Mouse (Mus musculus): ENCODE measurements around the gene Upk1a. TPM values are rescaled to one million over a fixed set of nuclear protein-coding genes. Genes with fewer than 3 reads are reported as not detected.

Upk1a gene
- total and polyA plus RNA-seq, 3 experiments, result 0.47 to 10.9 (median 1.8) TPM

DNA sequence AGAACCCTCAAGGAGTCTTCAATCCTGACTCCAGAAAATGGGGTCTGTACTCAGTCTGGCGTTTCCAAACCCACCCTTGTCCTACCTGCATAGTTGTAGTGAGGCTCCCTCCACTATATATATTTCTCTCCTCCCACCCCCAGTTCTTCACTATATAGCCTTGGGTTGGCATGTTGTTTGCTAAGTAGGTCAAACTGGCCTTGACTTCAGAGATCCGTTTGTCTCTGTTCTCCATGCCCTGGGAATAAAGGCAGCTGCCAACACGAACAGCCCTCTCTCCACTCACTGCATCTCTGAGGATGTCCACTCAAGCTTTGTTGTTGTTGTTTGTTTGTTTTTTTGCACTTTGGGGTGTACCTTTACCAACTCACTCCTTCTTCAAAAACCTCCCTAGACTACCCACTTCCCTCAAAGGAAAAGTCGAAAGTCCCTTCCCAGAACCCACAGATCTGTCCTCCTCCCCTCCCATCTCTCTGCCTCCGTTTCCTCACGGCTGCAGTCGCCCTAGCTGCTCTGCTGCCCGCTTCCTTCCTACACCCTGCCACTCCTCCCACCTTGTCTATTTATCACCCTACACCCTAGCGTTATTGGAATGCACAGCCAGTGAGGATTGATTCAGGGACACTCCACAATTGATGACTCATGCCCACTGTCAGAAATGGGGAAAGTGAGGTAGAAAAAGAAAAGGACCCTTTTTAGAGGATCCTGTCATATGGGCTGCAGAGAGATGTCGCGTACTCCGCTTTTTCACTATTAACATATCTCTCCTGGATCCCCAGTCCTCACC lies 53.8 kb downstream of the Upk1a start:
- H3K4me2 ChIP-seq (ENCODE audit: insufficient read depth, low read depth, poor library complexity, severe bottlenecking), result peak overlapping the region; percentile 85
- H3K9me3 ChIP-seq (replicated peaks; ENCODE audit: low read length), result no peaks in the 10 kb centered on the region
- H3K4me3 ChIP-seq (replicated peaks in 1 of 3; ENCODE audit: low read depth in 2 of 3, low read length in 2 of 3, poor library complexity in 1 of 3), result peak overlapping the region; percentile 70 to 99 (median 99)
- H3K79me2 ChIP-seq (replicated peaks; ENCODE audit: control insufficient read depth, extremely low read depth, insufficient read depth, poor library complexity, severe bottlenecking), result peaks cover 25% of the 10 kb centered on the region
- peaks cover 32 to 47% of the 10 kb centered on the region in 2 experiments for H3K36me3 ChIP-seq (replicated peaks in 1 of 2; ENCODE audit: control insufficient read depth in 1 of 2, insufficient read depth in 1 of 2, low read length in 1 of 2)
- dilution Hi-C loops (cut with MboI; ENCODE audit: extremely low pct_ligation_motif_present, extremely low pct_unique_long_range_greater_than_20kb, low sequenced_read_pairs) (no loop called here), in situ Hi-C loops (cut with MboI; ENCODE audit: low pct_ligation_motif_present, low pct_unique_long_range_greater_than_20kb, low sequenced_read_pairs) (loop anchor here (5.0 kb wide), 1 partner anchor 48 kb away; no protein-coding TSS in a partner anchor)
- peak overlapping the region; percentile 63 for H3K27ac ChIP-seq (ENCODE audit: insufficient read depth, low read depth)
- no peaks in the 10 kb centered on the region for H3K27me3 ChIP-seq (replicated peaks)
- H3K9ac ChIP-seq (ENCODE audit: insufficient read depth, low read depth), result peak overlapping the region; percentile 98
- no peak for DNase-seq (ENCODE audit: extremely low read depth)
- H3K4me1 ChIP-seq (ENCODE audit: control insufficient read depth in 1 of 2, insufficient read depth in 2 of 2), result peaks cover 4 to 33% of the 10 kb centered on the region in 2 experiments; a peak in 3 of 4 replicates
- TF ChIP-seq ELF1 (IDR thresholded peaks at IDR 0.05; ENCODE audit: low read depth, low read length) (no peak), ZNF384 (IDR thresholded peaks at IDR 0.05; ENCODE audit: low read depth, low read length) (no peak)

DNA sequence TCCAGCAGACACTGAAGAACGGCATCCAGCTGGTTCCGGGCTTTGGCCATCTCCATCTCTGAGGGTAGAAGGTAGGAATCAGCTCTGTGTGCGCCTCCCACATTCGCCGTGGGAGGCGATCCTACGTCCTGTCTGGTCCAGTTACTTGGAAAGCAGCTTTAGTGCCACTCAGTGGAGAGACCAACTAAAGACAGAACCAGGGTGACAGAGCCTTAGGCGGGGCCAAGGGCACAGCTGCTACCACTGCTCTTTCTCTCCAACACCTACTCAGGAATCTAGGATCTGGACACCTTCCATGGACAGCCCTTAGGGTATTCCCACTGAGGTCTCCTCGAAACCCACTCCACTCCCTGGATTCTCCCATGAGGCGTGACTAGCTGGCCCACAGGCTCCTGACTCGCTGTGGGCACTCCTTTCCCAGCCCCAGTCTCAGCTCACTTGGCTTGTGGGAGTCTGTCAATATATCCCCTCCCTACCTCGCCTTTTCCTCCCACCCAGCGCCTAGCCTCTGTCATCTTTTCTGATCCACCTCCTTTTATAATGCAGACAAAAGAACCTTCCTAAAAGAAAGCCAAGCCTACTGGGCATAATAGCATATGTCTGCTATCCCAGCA lies 54.6 kb downstream of the Upk1a start:
- Histone ChIP-seq H3K27ac (ENCODE audit: insufficient read depth, low read depth) (no peak overlapping the region), H3K9ac (ENCODE audit: insufficient read depth, low read depth) (peak overlapping the region; percentile 98), H3K4me1 (ENCODE audit: control insufficient read depth in 1 of 2, insufficient read depth in 2 of 2) (peaks cover 5 to 39% of the 10 kb centered on the region in 2 experiments; a peak in 3 of 4 replicates), H3K9me3 (replicated peaks; ENCODE audit: low read length) (no peaks in the 10 kb centered on the region), H3K4me2 (ENCODE audit: insufficient read depth, low read depth, poor library complexity, severe bottlenecking) (peak overlapping the region; percentile 85), H3K79me2 (replicated peaks; ENCODE audit: control insufficient read depth, extremely low read depth, insufficient read depth, poor library complexity, severe bottlenecking) (peaks cover 25% of the 10 kb centered on the region), H3K27me3 (replicated peaks) (no peaks in the 10 kb centered on the region), H3K4me3 (replicated peaks in 1 of 3; ENCODE audit: low read depth in 2 of 3, low read length in 2 of 3, poor library complexity in 1 of 3) (no peak overlapping the region), H3K36me3 (replicated peaks in 1 of 2; ENCODE audit: control insufficient read depth in 1 of 2, insufficient read depth in 1 of 2, low read length in 1 of 2) (peaks cover 32 to 48% of the 10 kb centered on the region in 2 experiments)
- TF ChIP-seq SIN3A (IDR thresholded peaks at IDR 0.05; ENCODE audit: low read length), result no peak
- no peak for TF ChIP-seq SMC3 (IDR thresholded peaks at IDR 0.05; ENCODE audit: low read depth, low read length)
- TF ChIP-seq UBTF (IDR thresholded peaks at IDR 0.05; ENCODE audit: low read depth, low read length), result no peak
- no peak for TF ChIP-seq NRF1 (IDR thresholded peaks at IDR 0.05; ENCODE audit: low read depth, low read length)
- TF ChIP-seq CHD1 (IDR thresholded peaks at IDR 0.05; ENCODE audit: low read depth, low read length), result no peak
- TF ChIP-seq USF2 (conservative IDR thresholded peaks at IDR 0.05; ENCODE audit: low read depth, low read length), result no peak
- TF ChIP-seq ZMIZ1 (IDR thresholded peaks at IDR 0.05; ENCODE audit: low read depth, low read length), result no peak
- TF ChIP-seq NELFE (IDR thresholded peaks at IDR 0.05; ENCODE audit: low read depth, low read length), result no peak
- TF ChIP-seq RCOR1 (conservative IDR thresholded peaks at IDR 0.05; ENCODE audit: low read depth, low read length), result no peak
- no peak for TF ChIP-seq ZNF384 (IDR thresholded peaks at IDR 0.05; ENCODE audit: low read depth, low read length)
- TF ChIP-seq USF1 (IDR thresholded peaks at IDR 0.05; ENCODE audit: low read depth, low read length), result no peak
- no peak for TF ChIP-seq CTCF (conservative IDR thresholded peaks at IDR 0.05 in 1 of 2, IDR thresholded peaks at IDR 0.05 in 1 of 2; ENCODE audit: low read depth in 2 of 2, low read length in 2 of 2)
- no peak for TF ChIP-seq ELF1 (IDR thresholded peaks at IDR 0.05; ENCODE audit: low read depth, low read length)
- TF ChIP-seq TCF12 (IDR thresholded peaks at IDR 0.05; ENCODE audit: low read depth, low read length), result no peak
- no peak for TF ChIP-seq JUN (IDR thresholded peaks at IDR 0.05; ENCODE audit: insufficient read depth, low read depth, low read length)
- in situ Hi-C loops (cut with MboI; ENCODE audit: low pct_ligation_motif_present, low pct_unique_long_range_greater_than_20kb, low sequenced_read_pairs), result loop anchor here (5.0 kb wide), 1 partner anchor 49 kb away; no protein-coding TSS in a partner anchor
- no peak for DNase-seq (ENCODE audit: extremely low read depth)
- dilution Hi-C loops (cut with MboI; ENCODE audit: extremely low pct_ligation_motif_present, extremely low pct_unique_long_range_greater_than_20kb, low sequenced_read_pairs), result no loop called here

All from CH12.LX (cell line).